Mouse (Mus musculus) gastrocnemius, postnatal 4 days (tissue): Measurements from ENCODE around the gene Gpm6b. TPM values are rescaled to one million over a fixed set of nuclear protein-coding genes. Genes with fewer than 3 reads are reported as not detected.

ENCODE experiments used
- DNase-seq, 2 experiments: peaks; one replicate each; pipeline ENCODE4 v3.0.0; 2021 to 2022; ENCODE audit warnings: low spot score in 2 of 2, mixed read lengths in 2 of 2
- long read RNA-seq, 2 experiments: library from polyadenylated mRNA; stranded (forward); transcript quantifications; one replicate each; pipeline ENCODE4 v2.0.0; 2021
- total RNA-seq, 2 experiments: library from RNA; stranded (reverse); gene quantifications; 2 replicates each; pipeline ENCODE4 v1.2.3; 2021

Gene Gpm6b
- 10 to 100 TPM; 16.6 to 20.2 TPM for total RNA-seq
- long read RNA-seq, experiment 1, full-length matches to known transcripts: 29 of 33 reads
- long read RNA-seq, experiment 1, partial matches to known transcripts: 1 of 33 reads
- long read RNA-seq, experiment 1, other reads (novel, unspliced or antisense): 3 of 33 reads
- long read RNA-seq, experiment 2, full-length matches to known transcripts: 19 of 23 reads
- long read RNA-seq, experiment 2, partial matches to known transcripts: 1 of 23 reads
- long read RNA-seq, experiment 2, other reads (novel, unspliced or antisense): 3 of 23 reads

GRCm38 (mm10) chrX:166238831-166239460, at the start of gene Gpm6b:
Gene Gpm6b (plus strand): TSS chrX:166238911.
- DNase-seq: peak; percentile 41 to 55

DNA sequence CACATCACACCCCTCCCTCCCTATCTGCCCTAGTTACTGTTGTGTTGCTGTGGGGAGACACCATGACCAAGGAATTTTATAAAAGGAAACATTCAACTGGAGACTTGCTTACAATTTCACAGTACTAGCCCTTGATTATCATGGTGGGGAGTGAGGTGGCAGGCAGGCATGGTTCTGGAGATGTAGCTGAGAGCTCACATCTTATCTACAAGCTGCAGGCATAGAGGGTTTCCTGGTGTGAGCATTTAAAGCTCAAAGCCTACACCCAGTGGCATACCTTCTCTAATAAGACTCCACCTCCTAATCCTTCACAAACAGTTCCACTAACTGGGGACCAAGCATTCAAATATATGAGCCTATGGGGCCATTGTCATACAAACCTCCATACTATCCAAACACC, 42.4 kb upstream of the Gpm6b start:
- DNase-seq: no peak

DNA sequence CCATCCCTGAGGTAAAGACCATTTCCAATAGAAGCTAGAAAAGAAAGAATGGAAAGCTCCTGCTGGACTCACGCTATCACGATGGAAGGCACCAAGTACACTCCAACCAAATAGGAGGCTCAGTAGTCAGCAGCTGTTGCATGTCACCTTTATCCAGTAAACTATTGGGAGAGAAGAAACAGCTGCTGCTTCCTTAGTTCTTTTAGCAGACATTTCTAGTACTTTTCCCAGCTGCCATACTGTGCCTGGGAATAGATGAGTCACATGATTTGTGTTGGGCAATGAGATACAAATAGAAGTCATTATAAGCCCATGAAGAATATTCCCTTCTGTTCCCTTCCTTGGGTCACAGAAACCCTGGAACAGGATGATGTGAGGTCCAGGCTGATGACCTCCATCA, 40.4 kb upstream of the Gpm6b start:
- DNase-seq: no peak

- DNase-seq: no peak
Measured at GRCm38 (mm10) chrX:166199812-166200211, 38.9 kb upstream of the Gpm6b start.

- no peak for DNase-seq
Measured at GRCm38 (mm10) chrX:166214576-166214975, 24.1 kb upstream of the Gpm6b start.

- no peak for DNase-seq
Measured at GRCm38 (mm10) chrX:166216248-166216647, 22.5 kb upstream of the Gpm6b start.

DNA sequence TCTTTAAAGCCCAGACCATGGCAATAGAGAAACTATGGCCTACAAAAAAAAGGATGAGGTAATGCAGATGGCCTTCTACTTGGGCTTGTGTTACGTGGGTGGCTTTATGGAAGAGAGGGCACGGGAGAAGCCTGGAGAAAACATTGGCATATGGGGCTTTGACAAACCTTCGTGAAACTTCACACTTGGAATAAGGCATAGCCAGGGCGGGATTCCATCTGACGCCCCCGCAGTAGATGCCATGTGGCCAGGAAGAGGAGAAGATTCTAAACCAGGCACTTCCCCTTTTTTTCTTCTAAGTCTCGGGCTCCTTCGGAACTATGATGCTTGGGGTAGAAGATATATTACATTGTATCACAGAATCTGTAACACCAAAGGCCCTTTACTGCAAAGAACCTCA, 22.0 kb upstream of the Gpm6b start:
- no peak for DNase-seq

DNA sequence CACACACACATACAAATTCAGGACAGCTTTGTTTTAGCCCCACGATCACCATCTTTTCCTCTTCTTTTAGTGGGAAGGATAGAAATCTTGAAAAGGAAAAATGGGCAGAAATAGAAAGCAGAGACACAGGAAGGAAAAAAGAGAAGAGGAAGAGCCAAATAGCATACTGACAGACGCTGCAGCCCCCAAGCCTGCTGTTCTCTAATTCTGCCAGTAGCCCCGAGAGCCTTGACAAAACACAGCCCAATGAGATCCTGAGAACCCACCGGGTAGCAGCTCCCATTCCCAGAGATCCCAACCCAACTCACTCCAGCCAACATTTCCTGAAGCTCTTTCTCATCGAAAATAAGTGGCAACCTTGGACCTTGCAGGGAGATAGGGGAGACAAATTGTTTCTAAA, 19.4 kb upstream of the Gpm6b start:
- no peak for DNase-seq

DNA sequence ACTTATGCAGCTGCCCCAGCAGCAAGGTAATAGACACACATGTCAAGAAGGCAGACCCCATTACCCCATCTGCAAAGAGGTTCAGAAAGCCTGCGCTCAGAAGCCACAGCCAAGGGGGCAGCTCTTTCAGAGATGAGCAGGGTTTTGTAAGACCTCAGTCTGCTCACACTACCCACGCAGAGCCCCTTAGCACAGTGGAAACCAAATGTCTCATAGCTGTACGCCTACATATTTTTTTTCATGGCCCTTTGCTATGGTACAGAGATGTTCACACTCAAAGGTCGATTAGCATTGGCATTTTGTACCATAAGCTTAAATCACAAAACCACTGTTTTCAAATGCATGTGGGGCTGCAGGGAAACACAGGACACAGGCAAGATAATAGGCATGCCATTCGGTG, 11.9 kb upstream of the Gpm6b start:
- DNase-seq: no peak

- no peak for DNase-seq
Measured at GRCm38 (mm10) chrX:166229750-166230149, 9.0 kb upstream of the Gpm6b start.

GRCm38 (mm10) chrX:166230515-166231267, 8.0 kb upstream of the Gpm6b start:
- DNase-seq: no peak

GRCm38 (mm10) chrX:166236131-166236530, 2.6 kb upstream of the Gpm6b start:
- DNase-seq: no peak

GRCm38 (mm10) chrX:166239520-166239919, 809 bp downstream of the Gpm6b start:
- DNase-seq: no peak

DNA sequence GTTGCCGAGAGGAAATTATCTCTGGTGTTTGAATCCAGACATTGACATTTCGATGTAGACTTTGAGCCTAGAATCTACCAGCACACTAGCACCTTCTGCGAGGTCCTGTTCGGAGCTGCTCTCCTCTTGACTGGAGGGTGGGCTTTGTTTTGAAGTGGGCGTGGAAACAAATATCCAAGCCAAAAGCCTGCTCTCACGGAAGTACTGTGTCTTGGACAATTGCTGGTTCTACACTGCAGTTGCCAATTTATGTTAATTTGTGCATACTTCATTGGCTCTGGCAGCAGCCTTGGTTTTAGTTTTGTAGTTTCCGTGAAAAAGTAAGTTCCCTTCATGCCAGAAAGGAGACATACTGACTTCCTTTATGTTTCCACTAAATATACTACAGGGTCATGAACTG, 2.0 kb downstream of the Gpm6b start:
- DNase-seq: no peak

DNA sequence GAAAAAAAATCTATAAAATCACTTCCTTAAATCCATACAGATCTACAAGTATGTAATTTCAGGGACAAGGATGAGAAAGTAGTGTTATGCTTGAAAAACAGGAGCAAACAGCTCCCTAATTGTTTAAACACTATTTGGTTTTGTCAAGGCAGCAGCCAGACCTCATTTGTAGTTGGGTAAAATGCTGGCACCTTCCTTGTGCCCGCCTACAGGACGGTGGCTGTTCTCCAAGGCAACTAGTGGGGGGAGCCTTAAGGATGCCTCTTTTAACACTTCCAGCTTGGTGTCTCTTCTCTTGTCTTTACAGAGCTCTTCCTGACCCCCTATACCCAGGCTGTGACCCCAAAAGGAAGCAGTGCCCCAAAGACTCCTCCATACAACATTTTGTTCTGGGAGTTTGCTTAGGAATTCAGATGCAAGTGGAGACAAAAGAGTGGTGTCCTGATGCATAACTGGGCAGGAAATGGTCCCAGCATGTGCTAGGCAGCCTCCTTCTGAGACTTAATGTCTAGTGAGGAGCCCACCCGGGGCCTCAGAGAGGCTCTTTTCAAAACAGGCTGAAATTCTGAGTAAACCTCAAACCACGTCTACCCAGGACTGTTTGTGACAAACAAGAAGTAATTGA, 4.7 kb downstream of the Gpm6b start:
- DNase-seq: no peak

DNA sequence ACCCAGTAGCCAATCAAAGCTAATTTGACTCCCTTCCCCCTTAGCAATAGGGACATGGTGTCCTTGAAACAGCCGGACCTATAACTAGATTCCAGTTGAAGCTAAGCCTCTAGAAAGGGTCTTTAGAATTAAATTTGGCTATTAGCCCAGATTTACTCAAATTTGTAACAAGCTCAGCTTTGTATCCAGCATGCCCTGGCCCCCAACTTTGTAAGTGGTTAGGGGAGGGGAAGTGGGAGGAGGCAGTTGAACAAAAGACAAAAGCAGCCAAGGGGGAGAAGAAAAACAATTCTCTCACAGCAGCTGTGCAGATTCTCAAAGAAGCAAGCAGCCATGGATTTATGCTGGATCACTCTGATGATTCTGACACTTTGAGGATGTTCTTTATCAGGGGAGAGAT, 32.8 kb downstream of the Gpm6b start:
- no peak for DNase-seq

- no peak for DNase-seq
Measured at GRCm38 (mm10) chrX:166272646-166273045, 33.9 kb downstream of the Gpm6b start.

DNA sequence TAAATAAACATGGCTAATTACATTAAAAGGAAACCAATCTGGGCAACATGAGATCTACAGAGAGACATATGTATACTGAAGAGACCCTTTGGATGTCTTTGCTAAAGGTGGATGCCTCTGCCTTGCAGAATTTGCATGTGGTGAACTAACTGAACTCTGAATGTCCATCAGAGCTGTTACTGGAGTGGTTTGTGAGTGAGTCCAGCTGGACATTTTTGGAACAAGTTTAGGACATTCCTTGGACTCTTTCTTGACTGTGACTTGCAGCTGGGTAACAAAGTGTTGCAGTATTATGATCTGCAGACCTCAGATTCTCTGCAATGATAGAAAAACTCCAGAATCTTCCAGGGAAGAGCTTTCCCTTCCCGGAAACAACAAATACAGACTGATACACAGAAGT, 41.1 kb downstream of the Gpm6b start:
- no peak for DNase-seq

DNA sequence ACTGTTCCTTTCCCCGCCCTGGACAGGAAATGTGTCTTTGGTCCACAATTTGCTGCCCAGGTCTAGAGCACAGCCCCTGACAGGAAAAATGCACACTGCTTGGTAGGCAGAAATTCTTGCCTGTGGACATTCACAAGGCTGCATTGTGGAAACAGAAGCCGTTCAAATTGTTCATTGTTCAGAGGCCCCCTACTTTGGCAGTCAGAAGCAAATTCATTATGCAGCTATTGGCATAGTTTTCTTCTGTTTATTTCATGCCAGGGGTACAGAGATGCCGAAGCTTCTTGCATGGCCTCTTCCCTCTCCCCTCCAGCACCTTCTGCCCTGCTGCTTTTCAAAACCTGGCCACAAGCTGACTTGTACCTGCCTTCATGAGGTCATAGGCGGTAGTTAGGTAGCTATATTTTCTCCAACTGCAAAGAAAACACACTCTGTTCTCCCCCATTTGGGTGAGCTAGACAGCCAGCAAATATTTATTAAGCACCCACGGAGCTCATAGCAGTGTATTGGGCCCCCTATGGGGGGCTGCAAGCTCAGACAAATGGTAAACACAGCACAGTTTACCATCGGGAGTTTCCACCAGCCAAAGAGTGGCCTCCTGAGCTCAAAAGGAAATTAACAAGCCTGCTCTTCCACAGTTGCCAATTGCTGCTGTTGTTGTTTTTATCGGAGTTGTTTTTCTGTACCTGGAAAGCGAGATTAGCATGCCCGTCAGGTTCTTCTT, 48.2 kb downstream of the Gpm6b start:
- DNase-seq: no peak

DNA sequence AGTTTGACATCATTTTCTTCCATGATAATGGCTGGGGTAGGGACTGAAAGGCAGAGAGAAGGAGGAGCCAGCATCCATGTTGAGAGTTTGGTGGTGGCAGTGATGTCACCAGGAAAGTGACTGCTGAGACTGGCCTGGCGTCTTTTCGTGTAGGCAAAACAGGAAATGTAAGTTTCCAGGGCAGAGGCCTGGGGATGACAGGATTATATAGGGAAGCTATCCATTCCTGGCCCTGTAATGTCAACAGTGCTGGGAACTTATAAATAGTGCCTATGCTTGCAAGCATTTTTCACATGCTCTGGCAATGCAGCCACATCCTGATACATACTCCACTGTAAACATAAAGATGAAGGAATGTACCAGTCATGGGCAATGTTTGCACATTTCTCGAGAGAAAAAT, 52.6 kb downstream of the Gpm6b start:
- DNase-seq: no peak

- no peak for DNase-seq
Measured at GRCm38 (mm10) chrX:166293465-166293864, 54.8 kb downstream of the Gpm6b start.
